Mouse (Mus musculus): ENCODE data around the gene Rhot1. TPM values are rescaled to one million over a fixed set of nuclear protein-coding genes. Genes with fewer than 3 reads are reported as not detected.
A peak's percentile ranks its signal among the peaks of the same experiment; 100 is the strongest.
"Not testable (repeated sequence)": the region's sequence is repeated elsewhere in the genome, so short reads cannot be mapped to it uniquely, and the experiment has no call there.

Gene Rhot1
- polyA plus RNA-seq, 1 experiment: 24.9 TPM

- Histone ChIP-seq H3K36me3 (ENCODE audit: control insufficient read depth, insufficient read depth) (no peaks in the 10 kb centered on the region), H3K4me3 (no peak overlapping the region), H3K79me2 (ENCODE audit: control insufficient read depth, insufficient read depth) (no peaks in the 10 kb centered on the region), H3K27me3 (ENCODE audit: control insufficient read depth, insufficient read depth, insufficient read length) (no peaks in the 10 kb centered on the region), H3K4me2 (ENCODE audit: low read depth) (no peak overlapping the region), H3ac (ENCODE audit: control insufficient read depth, insufficient read length) (no peak overlapping the region)
- TF ChIP-seq MAX (IDR thresholded peaks at IDR 0.05; ENCODE audit: low read depth): no peak
- TF ChIP-seq POLR2AphosphoS2 (IDR thresholded peaks at IDR 0.05; ENCODE audit: insufficient read length, low read depth): no peak
- no peak for TF ChIP-seq TCF3 (IDR thresholded peaks at IDR 0.05; ENCODE audit: insufficient read length, low read depth)
- no peak for TF ChIP-seq TCF12 (IDR thresholded peaks at IDR 0.05; ENCODE audit: insufficient read depth, poor library complexity, severe bottlenecking)
- TF ChIP-seq E2F4 (IDR thresholded peaks at IDR 0.05; ENCODE audit: insufficient read depth): no peak
- no peak for TF ChIP-seq MYOG (IDR thresholded peaks at IDR 0.05; ENCODE audit: control insufficient read depth in 1 of 3, insufficient read depth in 1 of 3, insufficient read length in 2 of 3, low read depth in 2 of 3)
- TF ChIP-seq REST (IDR thresholded peaks at IDR 0.05; ENCODE audit: insufficient read depth, insufficient read length): no peak
- no peak for TF ChIP-seq POLR2A (IDR thresholded peaks at IDR 0.05; ENCODE audit: insufficient read length, low read depth)
- TF ChIP-seq MYOD1 (IDR thresholded peaks at IDR 0.05; ENCODE audit: control insufficient read depth in 1 of 3, insufficient read length in 2 of 3, low read depth in 2 of 3): no peak
- TF ChIP-seq USF1 (IDR thresholded peaks at IDR 0.05; ENCODE audit: low read depth): no peak
- no peak for TF ChIP-seq CEBPB (IDR thresholded peaks at IDR 0.05; ENCODE audit: insufficient read depth, poor library complexity, severe bottlenecking)
- no peak for TF ChIP-seq SRF (IDR thresholded peaks at IDR 0.05; ENCODE audit: control insufficient read depth, insufficient read length, low read depth)
Observed at GRCm38 (mm10) chr11:80173963-80174670, 34.7 kb upstream of the Rhot1 start.

GRCm38 (mm10) chr11:80176911-80177895 is 31.6 kb upstream of the Rhot1 start:
- Histone ChIP-seq H3K27me3 (ENCODE audit: control insufficient read depth, insufficient read depth, insufficient read length) (no peaks in the 10 kb centered on the region), H3K79me2 (ENCODE audit: control insufficient read depth, insufficient read depth) (no peaks in the 10 kb centered on the region), H3K4me3 (no peak overlapping the region), H3ac (ENCODE audit: control insufficient read depth, insufficient read length) (no peak overlapping the region), H3K36me3 (ENCODE audit: control insufficient read depth, insufficient read depth) (no peaks in the 10 kb centered on the region), H3K4me2 (ENCODE audit: low read depth) (peak overlapping the region; percentile 49)
- TF ChIP-seq TCF3 (IDR thresholded peaks at IDR 0.05; ENCODE audit: insufficient read length, low read depth) (no peak), POLR2AphosphoS2 (IDR thresholded peaks at IDR 0.05; ENCODE audit: insufficient read length, low read depth) (no peak), E2F4 (IDR thresholded peaks at IDR 0.05; ENCODE audit: insufficient read depth) (no peak), MYOD1 (IDR thresholded peaks at IDR 0.05; ENCODE audit: control insufficient read depth in 1 of 3, insufficient read length in 2 of 3, low read depth in 2 of 3) (no peak), MAX (IDR thresholded peaks at IDR 0.05; ENCODE audit: low read depth) (no peak), CEBPB (IDR thresholded peaks at IDR 0.05; ENCODE audit: insufficient read depth, poor library complexity, severe bottlenecking) (no peak), TCF12 (IDR thresholded peaks at IDR 0.05; ENCODE audit: insufficient read depth, poor library complexity, severe bottlenecking) (no peak), POLR2A (IDR thresholded peaks at IDR 0.05; ENCODE audit: insufficient read length, low read depth) (no peak), REST (IDR thresholded peaks at IDR 0.05; ENCODE audit: insufficient read depth, insufficient read length) (no peak), SRF (IDR thresholded peaks at IDR 0.05; ENCODE audit: control insufficient read depth, insufficient read length, low read depth) (no peak), MYOG (IDR thresholded peaks at IDR 0.05; ENCODE audit: control insufficient read depth in 1 of 3, insufficient read depth in 1 of 3, insufficient read length in 2 of 3, low read depth in 2 of 3) (no peak), USF1 (IDR thresholded peaks at IDR 0.05; ENCODE audit: low read depth) (no peak)

GRCm38 (mm10) chr11:80178316-80178715 is 30.5 kb upstream of the Rhot1 start:
- Histone ChIP-seq H3K4me3 (no peak overlapping the region), H3K4me2 (ENCODE audit: low read depth) (no peak overlapping the region), H3ac (ENCODE audit: control insufficient read depth, insufficient read length) (no peak overlapping the region), H3K27me3 (ENCODE audit: control insufficient read depth, insufficient read depth, insufficient read length) (no peaks in the 10 kb centered on the region), H3K36me3 (ENCODE audit: control insufficient read depth, insufficient read depth) (no peaks in the 10 kb centered on the region), H3K79me2 (ENCODE audit: control insufficient read depth, insufficient read depth) (no peaks in the 10 kb centered on the region)
- TF ChIP-seq USF1 (IDR thresholded peaks at IDR 0.05; ENCODE audit: low read depth): no peak
- TF ChIP-seq TCF12 (IDR thresholded peaks at IDR 0.05; ENCODE audit: insufficient read depth, poor library complexity, severe bottlenecking): no peak
- no peak for TF ChIP-seq TCF3 (IDR thresholded peaks at IDR 0.05; ENCODE audit: insufficient read length, low read depth)
- no peak for TF ChIP-seq MAX (IDR thresholded peaks at IDR 0.05; ENCODE audit: low read depth)
- TF ChIP-seq E2F4 (IDR thresholded peaks at IDR 0.05; ENCODE audit: insufficient read depth): no peak
- no peak for TF ChIP-seq POLR2A (IDR thresholded peaks at IDR 0.05; ENCODE audit: insufficient read length, low read depth)
- no peak for TF ChIP-seq REST (IDR thresholded peaks at IDR 0.05; ENCODE audit: insufficient read depth, insufficient read length)
- no peak for TF ChIP-seq CEBPB (IDR thresholded peaks at IDR 0.05; ENCODE audit: insufficient read depth, poor library complexity, severe bottlenecking)
- TF ChIP-seq POLR2AphosphoS2 (IDR thresholded peaks at IDR 0.05; ENCODE audit: insufficient read length, low read depth): no peak
- TF ChIP-seq MYOG (IDR thresholded peaks at IDR 0.05; ENCODE audit: control insufficient read depth in 1 of 3, insufficient read depth in 1 of 3, insufficient read length in 2 of 3, low read depth in 2 of 3): no peak
- TF ChIP-seq SRF (IDR thresholded peaks at IDR 0.05; ENCODE audit: control insufficient read depth, insufficient read length, low read depth): no peak

GRCm38 (mm10) chr11:80181021-80181749 is 27.6 kb upstream of the Rhot1 start:
- TF ChIP-seq POLR2A (IDR thresholded peaks at IDR 0.05; ENCODE audit: insufficient read length, low read depth) (no peak), MAX (IDR thresholded peaks at IDR 0.05; ENCODE audit: low read depth) (no peak), TCF12 (IDR thresholded peaks at IDR 0.05; ENCODE audit: insufficient read depth, poor library complexity, severe bottlenecking) (no peak), MYOD1 (IDR thresholded peaks at IDR 0.05; ENCODE audit: control insufficient read depth in 1 of 3, insufficient read length in 2 of 3, low read depth in 2 of 3) (no peak), SRF (IDR thresholded peaks at IDR 0.05; ENCODE audit: control insufficient read depth, insufficient read length, low read depth) (no peak), E2F4 (IDR thresholded peaks at IDR 0.05; ENCODE audit: insufficient read depth) (no peak), TCF3 (IDR thresholded peaks at IDR 0.05; ENCODE audit: insufficient read length, low read depth) (no peak), CEBPB (IDR thresholded peaks at IDR 0.05; ENCODE audit: insufficient read depth, poor library complexity, severe bottlenecking) (no peak)
- no peaks in the 10 kb centered on the region for H3K79me2 ChIP-seq (ENCODE audit: control insufficient read depth, insufficient read depth)
- H3K4me2 ChIP-seq (ENCODE audit: low read depth): no peak overlapping the region
- H3K4me3 ChIP-seq: no peak overlapping the region
- no peaks in the 10 kb centered on the region for H3K27me3 ChIP-seq (ENCODE audit: control insufficient read depth, insufficient read depth, insufficient read length)
- H3K36me3 ChIP-seq (ENCODE audit: control insufficient read depth, insufficient read depth): no peaks in the 10 kb centered on the region
- H3ac ChIP-seq (ENCODE audit: control insufficient read depth, insufficient read length): no peak overlapping the region

GRCm38 (mm10) chr11:80183054-80183704 is 25.6 kb upstream of the Rhot1 start:
- H3ac ChIP-seq (ENCODE audit: control insufficient read depth, insufficient read length): peak overlapping the region; percentile 43
- peak overlapping the region; percentile 66 for H3K4me3 ChIP-seq
- peak overlapping the region; percentile 37 for H3K4me2 ChIP-seq (ENCODE audit: low read depth)
- H3K27me3 ChIP-seq (ENCODE audit: control insufficient read depth, insufficient read depth, insufficient read length); H3K79me2 ChIP-seq (ENCODE audit: control insufficient read depth, insufficient read depth); H3K36me3 ChIP-seq (ENCODE audit: control insufficient read depth, insufficient read depth): not testable (repeated sequence)

Measured in myocyte (in vitro differentiated cells).